Mouse (Mus musculus): ENCODE measurements at regions not wholly inside any gene's neighbourhood (a gene's known extent, or its start where the extent isn't known, plus 50 kb on each side); places are given as distances from the start of the nearest gene placed in this dataset.

DNA sequence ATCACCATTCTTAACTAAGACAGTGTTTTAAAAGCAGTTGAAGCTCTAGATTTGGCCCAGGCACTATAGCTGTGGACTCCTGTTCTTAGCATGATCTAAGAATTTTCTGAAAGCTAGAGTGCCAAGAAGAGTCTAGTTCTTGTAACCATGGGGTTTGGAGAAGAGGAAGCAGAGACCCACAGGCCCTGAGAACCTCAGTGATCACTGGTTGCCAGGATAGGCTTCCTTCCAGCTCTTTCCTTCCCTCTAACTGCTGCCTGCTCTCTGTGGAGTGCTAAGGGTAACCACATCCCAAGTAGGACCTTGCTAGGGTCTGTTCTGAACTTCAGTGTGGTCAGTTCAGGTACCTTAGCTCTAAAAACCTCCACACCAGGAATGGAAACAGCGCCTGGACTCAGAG is 81.0 kb upstream of the Arhgap5 start:
- WGBS, result 93% methylated on average over 1 of the region's 1 CpGs
- no peak for DNase-seq

DNA sequence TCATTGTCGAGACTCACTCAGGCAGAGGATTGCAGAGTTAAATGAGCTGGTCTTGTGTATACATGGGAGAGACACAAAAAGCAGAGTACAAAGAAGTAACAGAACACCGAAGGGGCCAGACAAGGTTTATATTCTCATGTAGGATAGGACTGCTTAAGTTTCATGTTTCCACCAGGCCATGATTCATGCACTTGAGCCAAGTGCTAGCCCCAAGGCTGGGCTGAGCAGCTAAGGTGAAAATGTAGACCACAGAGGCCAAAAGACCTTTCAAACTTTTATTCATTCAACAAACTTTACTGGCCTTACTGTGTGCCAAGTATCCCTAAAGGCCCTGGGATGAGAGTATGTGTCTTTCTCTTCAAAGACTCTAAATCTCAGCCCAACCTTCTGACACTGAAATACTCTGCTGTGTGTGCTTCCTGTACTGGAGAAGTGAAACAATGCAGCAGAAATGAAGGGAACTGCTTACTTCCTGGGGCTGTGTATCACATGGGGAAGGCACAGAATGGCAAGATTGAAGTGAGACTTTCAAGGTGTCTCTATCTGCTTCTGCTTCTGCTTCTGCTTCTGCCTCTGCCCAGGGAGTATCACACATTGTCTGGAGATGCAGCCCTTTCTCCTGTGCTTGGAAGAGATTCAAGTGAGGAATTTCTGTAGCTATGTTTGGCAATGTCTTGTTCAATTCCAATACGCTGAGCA is 79.3 kb upstream of the Arhgap5 start:
- H3K27ac ChIP-seq (ENCODE audit: low read depth, low read length), result no peak overlapping the region
- H3K4me1 ChIP-seq (ENCODE audit: insufficient read depth), result no peaks in the 10 kb centered on the region
- H3K36me3 ChIP-seq (ENCODE audit: insufficient read depth), result no peaks in the 10 kb centered on the region
- no peaks in the 10 kb centered on the region for H3K9me3 ChIP-seq (ENCODE audit: low read length)
- WGBS, result 76% methylated on average over 3 of the region's 3 CpGs
- DNase-seq (no peak), ATAC-seq (no peak)
- H3K9ac ChIP-seq, result no peak overlapping the region
- no peak overlapping the region for H3K4me3 ChIP-seq (ENCODE audit: low read depth, low read length)
- no peaks in the 10 kb centered on the region for H3K27me3 ChIP-seq (ENCODE audit: insufficient read depth, low read length)
- no peak for TF ChIP-seq CTCF (IDR thresholded peaks at IDR 0.05; ENCODE audit: low read depth)
- H3K4me2 ChIP-seq (ENCODE audit: low read depth), result no peak overlapping the region

More for the DNA sequence above, 81.0 kb upstream of the Arhgap5 start:
- Histone ChIP-seq H3K4me3 (ENCODE audit: low read depth, low read length) (no peak overlapping the region), H3K4me1 (ENCODE audit: insufficient read depth) (no peaks in the 10 kb centered on the region), H3K27me3 (ENCODE audit: insufficient read depth, low read length) (no peaks in the 10 kb centered on the region), H3K36me3 (ENCODE audit: insufficient read depth) (no peaks in the 10 kb centered on the region), H3K9ac (no peak overlapping the region), H3K4me2 (ENCODE audit: low read depth) (no peak overlapping the region), H3K27ac (ENCODE audit: low read depth, low read length) (no peak overlapping the region), H3K9me3 (ENCODE audit: low read length) (no peaks in the 10 kb centered on the region)
- no peak for TF ChIP-seq CTCF (IDR thresholded peaks at IDR 0.05; ENCODE audit: low read depth)
- ATAC-seq, result no peak

- no peak overlapping the region for H3K4me3 ChIP-seq (ENCODE audit: low read depth, low read length)
- whole genome bisulfite sequencing, result 48% methylated on average over 5 of the region's 5 CpGs
- TF ChIP-seq CTCF (IDR thresholded peaks at IDR 0.05; ENCODE audit: low read depth), result no peak
- H3K27me3 ChIP-seq (ENCODE audit: insufficient read depth, low read length), result no peaks in the 10 kb centered on the region
- ATAC-seq (peak; percentile 73), DNase-seq (peak; percentile 23)
- no peaks in the 10 kb centered on the region for H3K4me1 ChIP-seq (ENCODE audit: insufficient read depth)
- no peak overlapping the region for H3K9ac ChIP-seq
- H3K27ac ChIP-seq (ENCODE audit: low read depth, low read length), result no peak overlapping the region
- H3K36me3 ChIP-seq (ENCODE audit: insufficient read depth), result no peaks in the 10 kb centered on the region
- H3K4me2 ChIP-seq (ENCODE audit: low read depth), result no peak overlapping the region
- no peaks in the 10 kb centered on the region for H3K9me3 ChIP-seq (ENCODE audit: low read length)
These were observed 73.8 kb upstream of the Arhgap5 start for GRCm38 (mm10) chr12:52429935-52430334.

DNA sequence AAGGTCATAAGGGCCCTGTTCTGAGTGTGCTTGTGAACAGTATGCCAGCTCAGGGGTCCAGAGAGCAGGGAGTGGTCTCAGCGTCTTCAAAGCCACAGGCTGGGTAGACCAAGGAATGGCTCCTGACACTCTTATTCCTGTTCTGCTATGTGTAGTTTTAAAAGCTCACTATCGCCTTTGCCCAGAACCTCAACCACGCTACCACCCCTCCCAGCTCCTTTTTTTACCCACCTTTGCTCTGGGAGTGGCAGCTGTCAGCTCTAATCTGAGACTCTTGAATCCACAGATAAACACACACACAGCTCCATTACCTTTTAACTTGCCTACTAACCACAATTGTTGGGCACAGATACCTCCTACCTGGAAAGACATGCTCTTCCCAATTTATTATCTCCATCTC is 71.8 kb upstream of the Arhgap5 start:
- no peak overlapping the region for H3K27ac ChIP-seq (ENCODE audit: low read depth, low read length)

DNA sequence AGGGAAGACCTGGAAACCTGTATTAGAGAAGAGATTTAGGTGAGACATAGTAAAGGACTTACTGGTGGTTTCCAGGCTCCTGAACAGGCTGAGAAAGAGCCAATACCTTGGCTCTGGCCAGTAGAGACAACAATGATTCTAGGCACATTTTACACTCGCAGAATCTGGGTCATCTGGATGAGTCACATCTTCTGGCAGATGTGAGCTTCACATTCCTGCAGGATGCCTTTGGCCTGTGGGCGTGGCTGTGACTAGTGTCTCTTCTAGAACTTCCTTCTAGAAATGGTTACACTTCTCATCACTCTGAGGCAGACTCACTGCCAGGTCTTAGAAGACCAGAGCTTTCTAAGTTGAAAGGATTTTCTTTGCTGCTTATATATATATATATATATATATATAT is 69.8 kb upstream of the Arhgap5 start:
- H3K36me3 ChIP-seq (ENCODE audit: insufficient read depth), result no peaks in the 10 kb centered on the region
- ATAC-seq (no peak), DNase-seq (no peak)
- H3K4me3 ChIP-seq (ENCODE audit: low read depth, low read length), result no peak overlapping the region
- H3K27ac ChIP-seq (ENCODE audit: low read depth, low read length), result no peak overlapping the region
- no peaks in the 10 kb centered on the region for H3K27me3 ChIP-seq (ENCODE audit: insufficient read depth, low read length)
- H3K9ac ChIP-seq, result no peak overlapping the region
- TF ChIP-seq CTCF (IDR thresholded peaks at IDR 0.05; ENCODE audit: low read depth), result no peak
- no peaks in the 10 kb centered on the region for H3K9me3 ChIP-seq (ENCODE audit: low read length)
- H3K4me1 ChIP-seq (ENCODE audit: insufficient read depth), result no peaks in the 10 kb centered on the region
- H3K4me2 ChIP-seq (ENCODE audit: low read depth), result no peak overlapping the region
- 85% methylated on average over 2 of the region's 2 CpGs for WGBS

More for the DNA sequence above, 71.8 kb upstream of the Arhgap5 start:
- Histone ChIP-seq H3K9me3 (ENCODE audit: low read length) (no peaks in the 10 kb centered on the region), H3K9ac (no peak overlapping the region), H3K36me3 (ENCODE audit: insufficient read depth) (no peaks in the 10 kb centered on the region), H3K4me2 (ENCODE audit: low read depth) (no peak overlapping the region), H3K27me3 (ENCODE audit: insufficient read depth, low read length) (no peaks in the 10 kb centered on the region), H3K4me1 (ENCODE audit: insufficient read depth) (no peaks in the 10 kb centered on the region), H3K4me3 (ENCODE audit: low read depth, low read length) (no peak overlapping the region)
- no peak for TF ChIP-seq CTCF (IDR thresholded peaks at IDR 0.05; ENCODE audit: low read depth)
- DNase-seq (no peak), ATAC-seq (no peak)
- WGBS, result 85% methylated on average over 3 of the region's 3 CpGs

DNA sequence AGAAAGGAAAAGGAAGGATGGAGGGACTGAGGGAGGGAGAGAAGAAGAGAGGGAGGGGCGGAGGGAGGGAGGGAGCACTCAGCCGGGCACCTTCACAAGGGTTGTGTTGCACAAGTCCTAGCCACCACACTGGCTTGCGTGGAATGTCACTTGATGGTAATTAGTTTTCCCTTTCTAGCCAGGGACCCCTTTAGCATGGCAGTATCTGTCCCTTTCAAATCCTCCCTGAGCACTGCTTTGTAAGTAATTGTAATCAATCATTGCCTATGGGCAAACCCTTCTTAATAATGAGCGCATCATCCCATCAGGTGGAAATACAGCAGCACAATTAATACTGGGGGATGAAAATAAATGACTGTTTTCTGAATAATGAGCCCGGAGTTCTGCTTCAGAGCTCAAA is 68.5 kb upstream of the Arhgap5 start:
- 0 out of 2 replicates have a peak, but pooled peaks have one; percentile 16 for ATAC-seq
- WGBS, result 35% methylated on average over 5 of the region's 5 CpGs

DNA sequence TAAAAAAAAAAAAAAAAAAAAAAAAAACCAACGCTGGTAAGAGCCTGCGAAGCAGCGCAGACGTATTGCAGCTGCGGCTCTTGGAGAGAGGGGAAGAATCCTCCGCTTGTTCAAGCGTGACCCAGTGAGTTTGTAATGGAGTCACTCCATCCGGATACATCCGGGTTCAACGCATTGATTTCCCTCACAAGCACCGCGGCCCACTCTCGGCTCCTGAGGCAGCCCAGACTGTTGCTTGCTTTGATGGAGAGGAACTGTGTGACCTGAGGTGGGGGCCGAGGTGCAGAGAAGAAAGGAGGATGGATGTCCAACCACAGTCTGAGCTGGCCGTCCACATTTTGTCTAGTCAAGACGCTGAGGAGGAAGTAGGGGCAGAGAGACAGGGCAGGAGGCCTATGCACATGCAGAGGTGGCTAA is 68.0 kb upstream of the Arhgap5 start:
- H3K27ac ChIP-seq (ENCODE audit: low read depth, low read length), result no peak overlapping the region
- ATAC-seq (peak; percentile 69), DNase-seq (peak; percentile 39)
- 29% methylated on average over 16 of the region's 16 CpGs for whole genome bisulfite sequencing
- peak overlapping the region; percentile 35 for H3K4me2 ChIP-seq (ENCODE audit: low read depth)
- no peaks in the 10 kb centered on the region for H3K4me1 ChIP-seq (ENCODE audit: insufficient read depth)
- no peaks in the 10 kb centered on the region for H3K27me3 ChIP-seq (ENCODE audit: insufficient read depth, low read length)
- no peak for TF ChIP-seq CTCF (IDR thresholded peaks at IDR 0.05; ENCODE audit: low read depth)
- no peak overlapping the region for H3K4me3 ChIP-seq (ENCODE audit: low read depth, low read length)
- H3K9me3 ChIP-seq (ENCODE audit: low read length), result no peaks in the 10 kb centered on the region
- H3K9ac ChIP-seq, result no peak overlapping the region
- H3K36me3 ChIP-seq (ENCODE audit: insufficient read depth), result no peaks in the 10 kb centered on the region

More for the DNA sequence above, 68.5 kb upstream of the Arhgap5 start:
- DNase-seq, result no peak
- Histone ChIP-seq H3K9ac (no peak overlapping the region), H3K36me3 (ENCODE audit: insufficient read depth) (no peaks in the 10 kb centered on the region), H3K27ac (ENCODE audit: low read depth, low read length) (no peak overlapping the region), H3K9me3 (ENCODE audit: low read length) (no peaks in the 10 kb centered on the region), H3K27me3 (ENCODE audit: insufficient read depth, low read length) (no peaks in the 10 kb centered on the region), H3K4me3 (ENCODE audit: low read depth, low read length) (no peak overlapping the region), H3K4me2 (ENCODE audit: low read depth) (peak overlapping the region; percentile 35), H3K4me1 (ENCODE audit: insufficient read depth) (no peaks in the 10 kb centered on the region)
- TF ChIP-seq CTCF (IDR thresholded peaks at IDR 0.05; ENCODE audit: low read depth), result no peak

Measured in forebrain, postnatal 0 days (tissue).